ENCODE assay signal across 23 mouse cellular contexts in the genomic region with DNA sequence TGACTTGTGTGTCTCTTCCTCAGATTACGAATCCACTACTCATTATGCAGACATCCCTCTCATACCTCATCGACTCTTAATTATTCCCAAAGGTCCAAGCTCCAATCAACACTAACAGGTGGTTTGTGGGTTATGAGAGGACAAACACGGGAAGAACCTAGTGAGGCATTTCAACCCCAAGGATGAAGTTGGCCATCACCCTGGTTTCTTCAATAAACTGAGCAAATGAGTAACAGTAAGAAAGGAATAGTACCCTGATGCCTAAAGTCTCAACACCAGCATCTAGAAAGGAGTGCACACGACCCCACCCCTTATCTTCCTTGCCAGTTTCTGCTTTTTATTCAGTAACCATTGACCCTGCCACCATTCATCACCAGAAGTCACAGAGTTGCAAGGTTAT. TPM values are rescaled to one million over a fixed set of nuclear protein-coding genes. Genes with fewer than 3 reads are reported as not detected.
"Had no signal": no experiment of that assay in that cellular context is flagged by ENCODE, and none has a peak within 500 bp of the region (broad histone marks: within the 10 kb centered on the region; RNA-seq: fewer than 3 reads in every experiment).

No protein-coding gene starts in this region.

- ATAC-seq: intestine, embryonic 15.5 days had no signal

- H3K36me3 ChIP-seq: intestine, embryonic 15.5 days; liver, embryonic 13.5 days had no signal

- H3K9ac ChIP-seq: intestine, embryonic 15.5 days; liver, embryonic 13.5 days had no signal

- H3K27ac ChIP-seq: intestine, embryonic 15.5 days; left cerebral cortex, adult 2 months; liver, embryonic 13.5 days had no signal

- DNase-seq: layer of hippocampus, postnatal 36 days; liver, embryonic 13.5 days; lung, adult 2 months; lung, postnatal 14 days; lung, postnatal 4 days; midbrain, embryonic 14.5 days; thymus, adult 18-20 months; thymus, postnatal 36 days had no signal

- H3K9me3 ChIP-seq: intestine, embryonic 15.5 days; liver, embryonic 13.5 days had no signal

- H3K4me1 ChIP-seq: intestine, embryonic 15.5 days; liver, embryonic 13.5 days had no signal

- H3K4me2 ChIP-seq: intestine, embryonic 15.5 days; liver, embryonic 13.5 days; midbrain, embryonic 11.5 days had no signal

- H3K4me3 ChIP-seq: intestine, embryonic 15.5 days; left cerebral cortex, adult 2 months; liver, embryonic 13.5 days had no signal

- H3K27me3 ChIP-seq: intestine, embryonic 15.5 days; liver, embryonic 13.5 days had no signal

RNA-seq across cellular contexts. Expression of a gene that starts 47.7 kb away (rescaled TPM):
- polyA plus RNA-seq: intestine, embryonic 15.5 days; limb, embryonic 11.5 days; limb, embryonic 14.5 days; liver, embryonic 13.5 days; liver, embryonic 16.5 days; lung, adult 2 months; lung, embryonic 16.5 days; midbrain, embryonic 11.5 days; midbrain, embryonic 14.5 days; midbrain, postnatal 0 days; neural tube, embryonic 11.5 days; neural tube, embryonic 14.5 days; small intestine, adult 2 months; spleen, adult 2 months; stomach, embryonic 16.5 days; testis, adult 2 months; urinary bladder, adult 2 months had no signal
